Mouse (Mus musculus) gastrocnemius, adult 18-20 months (tissue): ENCODE results near the gene Sh2d6. TPM values are rescaled to one million over a fixed set of nuclear protein-coding genes. Genes with fewer than 3 reads are reported as not detected.
A peak's percentile ranks its signal among the peaks of the same experiment; 100 is the strongest.

Source experiments
- DNase-seq: peaks from one replicate; pipeline ENCODE4 v3.0.0; 2021; ENCODE audit warnings: low spot score
- long read RNA-seq, 2 experiments: library from polyadenylated mRNA; stranded (forward); transcript quantifications; one replicate each; pipeline ENCODE4 v2.0.0; 2021
- total RNA-seq, 2 experiments: library from RNA; stranded (reverse); gene quantifications; 2 replicates each; pipeline ENCODE4 v1.2.3; 2021

Sh2d6 gene
- 1 to 10 TPM in 1 of 2 experiments, under 1 TPM in 1; 0.93 to 1.3 TPM for total RNA-seq
- long read RNA-seq, experiment 1: 0 reads
- long read RNA-seq, experiment 2: 0 reads

GRCm38 (mm10) chr6:72521607-72522006 lies at the start of gene Sh2d6:
TSS of gene Sh2d6 (minus strand) at chr6:72521707.
- no peak for DNase-seq

DNA sequence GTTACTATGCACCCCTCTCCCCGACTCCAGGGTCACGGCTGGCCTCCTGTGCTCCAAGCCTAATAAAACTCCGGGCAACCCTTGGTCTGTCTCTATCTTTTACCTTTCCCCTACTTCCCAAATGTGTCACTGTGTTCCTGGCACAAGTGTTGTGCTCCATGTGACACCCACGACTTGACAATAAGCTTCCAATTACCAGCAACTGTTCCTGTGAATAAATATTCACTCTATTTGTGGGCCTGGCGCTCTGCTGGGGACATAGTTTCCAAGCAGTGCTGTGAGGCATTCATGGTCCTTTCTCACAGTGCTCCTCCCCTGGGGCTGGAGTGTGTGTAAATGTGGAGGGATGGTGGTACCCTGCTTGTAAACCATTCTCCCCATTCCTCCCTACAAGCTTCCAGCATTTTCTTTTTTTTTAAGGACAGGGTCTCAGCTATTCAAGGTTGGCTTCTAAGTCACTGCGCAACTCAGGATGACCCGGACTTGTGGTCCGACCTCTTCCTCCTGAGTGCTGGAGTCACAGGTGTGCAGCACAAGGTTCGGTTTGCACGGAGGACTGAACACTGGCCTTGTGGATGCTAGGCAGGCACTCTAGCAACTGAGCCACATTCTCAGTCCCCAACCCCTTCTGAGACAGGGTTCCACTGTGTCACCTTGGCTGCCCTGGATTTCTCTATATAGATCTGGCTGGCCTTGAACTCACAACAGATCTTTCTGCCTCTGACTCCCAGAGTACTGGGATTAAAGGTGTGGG lies 49.3 kb upstream of the Sh2d6 start:
- peak; percentile 54 for DNase-seq

- DNase-seq: no peak
Observed at GRCm38 (mm10) chr6:72568736-72569135, 47.2 kb upstream of the Sh2d6 start.

DNA sequence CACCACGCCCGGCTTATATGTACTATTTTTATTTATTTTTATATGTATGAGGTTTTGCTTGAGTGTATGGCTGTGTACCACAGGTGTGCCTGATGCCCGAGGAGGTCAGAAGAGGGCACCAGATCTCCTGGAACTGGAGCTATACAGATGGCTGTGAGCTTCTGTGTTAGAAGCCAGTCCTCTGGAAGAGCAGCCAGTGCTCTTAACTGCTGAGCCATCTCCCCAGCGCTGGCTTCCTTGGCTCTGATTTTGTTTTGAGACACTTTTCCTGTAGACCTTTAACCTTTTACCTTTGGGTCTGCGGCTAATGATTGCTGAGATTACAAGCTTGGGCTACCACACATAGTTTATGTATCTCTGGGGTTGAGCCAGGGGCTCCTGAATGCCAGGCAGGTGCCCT lies 46.0 kb upstream of the Sh2d6 start:
- no peak for DNase-seq

- DNase-seq: peak; percentile 92
Observed at GRCm38 (mm10) chr6:72566044-72566443, 44.5 kb upstream of the Sh2d6 start.

- no peak for DNase-seq
Observed at GRCm38 (mm10) chr6:72565506-72565905, 44.0 kb upstream of the Sh2d6 start.

DNA sequence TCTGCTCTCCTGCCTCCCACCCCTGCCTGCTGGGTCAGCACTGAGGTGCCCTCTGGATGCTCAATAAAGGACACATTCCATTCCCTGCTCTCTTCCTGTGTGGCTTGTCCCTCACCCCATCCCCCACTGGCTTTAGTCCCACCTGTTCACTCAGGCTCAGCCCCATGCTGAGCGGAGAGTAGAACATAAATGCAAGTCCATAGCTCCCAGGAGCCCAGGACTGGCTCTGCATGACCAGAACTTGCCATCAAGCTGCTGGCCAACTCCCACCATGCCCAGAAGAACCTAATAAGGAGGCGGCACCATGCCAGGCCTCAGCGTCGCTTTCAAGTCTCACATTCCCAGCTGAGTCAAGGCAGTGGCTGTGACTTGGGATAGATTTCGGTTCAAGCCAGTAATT lies 41.4 kb upstream of the Sh2d6 start:
- DNase-seq: peak; percentile 63

GRCm38 (mm10) chr6:72562486-72562885 lies 41.0 kb upstream of the Sh2d6 start:
- DNase-seq: no peak

DNA sequence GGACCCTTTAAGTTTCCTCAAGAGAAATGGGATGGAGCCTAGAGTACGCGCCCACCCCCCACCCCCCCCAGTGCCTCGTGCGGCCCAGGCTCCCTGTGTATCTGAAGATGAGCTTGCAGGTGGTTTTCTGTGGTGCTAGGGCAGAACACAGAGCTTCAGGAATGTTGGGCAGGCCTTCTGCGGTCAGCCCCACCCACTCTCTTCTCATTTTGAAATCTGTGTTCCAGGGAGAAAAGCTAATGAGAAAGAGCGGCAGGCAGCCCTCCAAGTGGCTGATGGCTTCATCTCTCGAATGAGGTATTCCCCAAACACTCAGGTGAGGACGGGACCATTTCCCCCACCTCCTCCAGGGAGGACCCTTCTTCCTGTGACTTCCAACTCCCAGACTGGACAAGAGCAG lies 39.3 kb upstream of the Sh2d6 start:
- DNase-seq: no peak

DNA sequence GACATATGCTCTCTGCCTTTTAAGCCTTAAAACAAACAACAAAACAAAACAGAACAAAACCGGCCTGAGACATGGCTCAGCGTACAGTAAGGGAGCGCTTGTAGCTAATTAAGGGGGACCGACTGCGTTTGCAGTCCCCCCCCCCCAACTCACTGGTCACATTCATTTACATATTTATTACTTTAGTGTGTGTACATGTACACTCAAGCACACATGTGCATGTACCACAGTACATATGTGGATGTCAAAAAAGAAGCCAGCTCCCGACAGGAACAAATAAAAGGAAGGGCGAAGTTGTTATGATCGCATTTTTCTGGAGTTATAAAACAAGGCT lies 31.5 kb upstream of the Sh2d6 start:
- DNase-seq: no peak

- DNase-seq: peak; percentile 76
Observed at GRCm38 (mm10) chr6:72552171-72553078, 30.9 kb upstream of the Sh2d6 start.

DNA sequence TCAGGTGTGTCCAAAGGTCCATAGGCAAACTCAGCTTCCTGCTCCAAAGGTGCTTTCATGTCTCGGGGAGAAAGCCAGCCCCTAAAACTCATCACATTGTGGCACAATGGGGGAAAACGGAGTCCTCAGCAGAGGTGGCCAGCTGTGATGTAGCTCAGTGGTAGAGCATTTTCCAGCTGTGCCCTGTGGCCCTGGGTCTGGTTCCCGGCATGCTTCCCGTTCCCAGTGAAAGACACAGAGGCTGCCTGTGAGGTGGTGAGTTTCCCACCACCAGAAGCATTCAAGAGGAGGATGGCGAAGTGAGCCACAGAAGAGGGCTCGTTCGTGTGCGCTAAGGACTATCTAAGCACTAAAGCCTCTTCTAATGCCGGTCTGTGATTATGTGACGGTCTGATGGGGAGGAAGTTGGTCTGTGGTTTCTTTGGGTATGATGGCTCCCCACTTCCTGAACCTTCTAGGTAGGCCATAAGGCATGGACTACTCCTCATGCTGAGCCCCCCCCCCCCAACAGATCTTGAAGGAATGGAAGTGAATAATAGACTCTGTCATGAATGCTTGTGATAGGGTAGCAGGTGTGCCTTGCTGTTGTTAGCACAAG lies 29.1 kb upstream of the Sh2d6 start:
- DNase-seq: no peak

- no peak for DNase-seq
Observed at GRCm38 (mm10) chr6:72550025-72550424, 28.5 kb upstream of the Sh2d6 start.

- peak; percentile 58 for DNase-seq
Observed at GRCm38 (mm10) chr6:72549041-72549580, 27.6 kb upstream of the Sh2d6 start.

- no peak for DNase-seq
Observed at GRCm38 (mm10) chr6:72547862-72548261, 26.4 kb upstream of the Sh2d6 start.

GRCm38 (mm10) chr6:72547121-72547520 lies 25.6 kb upstream of the Sh2d6 start:
- no peak for DNase-seq

- no peak for DNase-seq
Observed at GRCm38 (mm10) chr6:72545377-72545776, 23.9 kb upstream of the Sh2d6 start.

DNA sequence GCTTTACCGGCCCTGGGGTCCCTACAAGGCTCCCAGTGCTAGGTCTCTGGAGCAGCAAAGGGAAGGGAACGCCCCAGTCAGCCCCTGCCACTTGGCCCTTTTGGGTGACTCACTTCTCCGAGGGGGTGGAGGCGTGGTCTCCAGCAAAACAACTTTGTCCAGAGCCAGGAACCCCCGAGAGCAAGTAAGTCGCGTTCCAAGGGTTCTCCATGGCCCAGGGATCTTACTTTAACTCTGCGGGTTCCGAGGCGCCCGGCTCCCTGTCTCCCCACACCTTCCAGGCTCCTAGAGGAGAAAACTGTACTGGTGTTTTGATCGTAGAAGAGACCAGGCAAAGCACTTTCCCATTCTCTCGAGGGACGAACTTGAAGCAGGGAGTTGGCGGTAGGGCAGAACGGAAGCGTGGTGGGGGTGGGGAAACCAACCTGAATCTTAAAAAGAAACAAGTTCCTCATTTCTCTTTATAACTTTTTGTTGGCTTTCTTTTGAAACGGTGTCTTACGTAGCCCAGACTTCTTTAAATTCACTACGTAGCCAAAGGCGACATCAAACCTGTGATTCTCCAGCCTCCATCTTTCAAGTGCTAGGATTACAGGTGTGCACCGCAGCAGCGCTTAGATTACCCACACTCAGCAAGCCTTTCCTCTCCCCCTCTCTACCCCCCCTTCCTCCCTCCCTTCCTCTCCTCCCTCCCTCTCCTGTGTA lies 22.9 kb upstream of the Sh2d6 start, which contains the start of gene Capg:
TSS of gene Capg (plus strand) at position 109 of the 705 bp plus-strand sequence.
- peak; percentile 59 for DNase-seq

GRCm38 (mm10) chr6:72543265-72543850 lies 21.9 kb upstream of the Sh2d6 start:
- DNase-seq: no peak

DNA sequence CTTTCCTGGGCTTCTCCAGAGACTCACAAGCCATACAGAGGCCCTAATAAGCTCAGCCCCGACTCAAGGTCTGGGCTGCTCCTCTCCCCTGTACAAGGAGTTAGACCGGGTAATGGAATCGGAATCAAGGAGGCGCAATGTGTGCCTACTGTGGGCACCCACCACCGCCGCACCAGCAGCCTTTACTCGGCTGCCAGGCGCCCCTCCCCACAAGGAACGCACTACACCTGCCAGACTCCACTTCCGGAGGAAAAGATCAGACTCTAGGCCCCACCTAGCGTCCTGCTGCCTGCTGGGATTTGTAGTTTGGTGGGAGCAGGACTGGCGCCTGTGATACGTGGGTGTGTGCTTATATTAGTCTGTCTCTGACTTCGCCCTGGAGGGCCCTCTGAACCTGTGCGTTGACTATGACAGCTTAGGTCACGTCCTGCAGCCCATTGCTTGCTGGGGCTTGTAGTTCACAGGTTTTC lies 17.1 kb upstream of the Sh2d6 start:
- DNase-seq: peak; percentile 92
